Mouse (Mus musculus): ENCODE results near the gene Slc35f4. TPM values are rescaled to one million over a fixed set of nuclear protein-coding genes. Genes with fewer than 3 reads are reported as not detected.
"Not testable (repeated sequence)": the region's sequence is repeated elsewhere in the genome, so short reads cannot be mapped to it uniquely, and the experiment has no call there.

Slc35f4 gene
- polyA plus RNA-seq, 1 experiment from 2014 or later = 23.3 TPM

GRCm38 (mm10) chr14:49278479-49278878 lies 247.4 kb downstream of the Slc35f4 start:
- not testable (repeated sequence) for ATAC-seq; H3K9me3 ChIP-seq (replicated peaks; ENCODE audit: control insufficient read depth, low read length, poor library complexity, severe bottlenecking); H3K4me2 ChIP-seq (ENCODE audit: low read length); H3K27ac ChIP-seq (ENCODE audit: low read length); H3K27me3 ChIP-seq (ENCODE audit: control insufficient read depth, insufficient read depth, low read depth, low read length); H3K4me1 ChIP-seq (ENCODE audit: control insufficient read depth, insufficient read depth, low read length); H3K9ac ChIP-seq (ENCODE audit: low read depth, low read length); H3K4me3 ChIP-seq (ENCODE audit: low read depth, low read length); H3K36me3 ChIP-seq (ENCODE audit: control insufficient read depth, insufficient read depth, low read length)
- WGBS = 93% methylated on average over 9 of the region's 9 CpGs

DNA sequence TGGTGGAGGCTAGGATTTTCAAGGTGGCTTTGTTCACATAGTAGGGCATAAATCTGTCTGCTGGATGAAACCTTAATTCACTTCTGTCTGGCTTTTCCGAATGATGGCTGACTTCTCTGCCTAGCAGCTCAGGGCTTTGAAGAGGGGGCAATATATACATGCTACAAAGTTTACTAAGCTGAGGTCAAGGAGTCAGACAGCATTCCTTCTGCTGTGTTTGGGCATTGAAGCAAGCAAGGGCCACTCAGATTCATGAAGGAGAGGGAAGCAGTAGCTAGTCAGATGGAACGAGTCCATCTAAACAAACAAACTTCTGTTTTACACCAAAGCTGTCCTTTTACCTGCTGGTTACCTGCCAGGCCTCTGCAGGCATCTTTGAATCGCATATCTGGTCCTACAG lies 248.2 kb downstream of the Slc35f4 start:
- no peak overlapping the region for H3K27ac ChIP-seq (ENCODE audit: low read length)
- no peaks in the 10 kb centered on the region for H3K4me1 ChIP-seq (ENCODE audit: control insufficient read depth, insufficient read depth, low read length)
- H3K27me3 ChIP-seq (ENCODE audit: control insufficient read depth, insufficient read depth, low read depth, low read length) = no peaks in the 10 kb centered on the region
- no peaks in the 10 kb centered on the region for H3K9me3 ChIP-seq (replicated peaks; ENCODE audit: control insufficient read depth, low read length, poor library complexity, severe bottlenecking)
- no peak for ATAC-seq
- no peak overlapping the region for H3K9ac ChIP-seq (ENCODE audit: low read depth, low read length)
- no peak overlapping the region for H3K4me3 ChIP-seq (ENCODE audit: low read depth, low read length)
- WGBS = 81% methylated on average over 3 of the region's 3 CpGs
- H3K4me2 ChIP-seq (ENCODE audit: low read length) = no peak overlapping the region
- H3K36me3 ChIP-seq (ENCODE audit: control insufficient read depth, insufficient read depth, low read length) = no peaks in the 10 kb centered on the region

DNA sequence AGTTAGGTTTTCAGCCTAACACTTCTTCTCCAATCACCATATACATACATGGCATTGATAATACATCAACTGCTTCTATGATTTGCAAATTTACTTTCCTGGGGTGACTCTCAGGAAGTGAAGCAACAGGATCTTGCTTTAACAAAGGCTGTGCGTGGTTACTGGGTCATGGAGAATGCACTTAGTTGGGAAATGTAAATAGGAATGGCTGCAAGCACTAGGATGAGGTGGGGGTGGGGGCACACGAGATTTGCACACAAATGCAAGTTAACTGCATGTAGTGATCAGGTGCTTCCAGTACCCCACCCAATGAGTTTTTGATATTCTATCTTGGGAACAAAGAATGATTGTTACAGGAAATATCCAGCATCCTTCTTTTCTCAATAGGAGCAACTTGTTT lies 250.5 kb downstream of the Slc35f4 start:
- Histone ChIP-seq H3K4me1 (ENCODE audit: control insufficient read depth, insufficient read depth, low read length) (no peaks in the 10 kb centered on the region), H3K27ac (ENCODE audit: low read length) (no peak overlapping the region), H3K27me3 (ENCODE audit: control insufficient read depth, insufficient read depth, low read depth, low read length) (no peaks in the 10 kb centered on the region), H3K9ac (ENCODE audit: low read depth, low read length) (no peak overlapping the region), H3K36me3 (ENCODE audit: control insufficient read depth, insufficient read depth, low read length) (no peaks in the 10 kb centered on the region), H3K4me3 (ENCODE audit: low read depth, low read length) (no peak overlapping the region), H3K4me2 (ENCODE audit: low read length) (no peak overlapping the region), H3K9me3 (replicated peaks; ENCODE audit: control insufficient read depth, low read length, poor library complexity, severe bottlenecking) (no peaks in the 10 kb centered on the region)
- 30% methylated on average over 2 of the region's 2 CpGs for WGBS
- no peak for ATAC-seq

DNA sequence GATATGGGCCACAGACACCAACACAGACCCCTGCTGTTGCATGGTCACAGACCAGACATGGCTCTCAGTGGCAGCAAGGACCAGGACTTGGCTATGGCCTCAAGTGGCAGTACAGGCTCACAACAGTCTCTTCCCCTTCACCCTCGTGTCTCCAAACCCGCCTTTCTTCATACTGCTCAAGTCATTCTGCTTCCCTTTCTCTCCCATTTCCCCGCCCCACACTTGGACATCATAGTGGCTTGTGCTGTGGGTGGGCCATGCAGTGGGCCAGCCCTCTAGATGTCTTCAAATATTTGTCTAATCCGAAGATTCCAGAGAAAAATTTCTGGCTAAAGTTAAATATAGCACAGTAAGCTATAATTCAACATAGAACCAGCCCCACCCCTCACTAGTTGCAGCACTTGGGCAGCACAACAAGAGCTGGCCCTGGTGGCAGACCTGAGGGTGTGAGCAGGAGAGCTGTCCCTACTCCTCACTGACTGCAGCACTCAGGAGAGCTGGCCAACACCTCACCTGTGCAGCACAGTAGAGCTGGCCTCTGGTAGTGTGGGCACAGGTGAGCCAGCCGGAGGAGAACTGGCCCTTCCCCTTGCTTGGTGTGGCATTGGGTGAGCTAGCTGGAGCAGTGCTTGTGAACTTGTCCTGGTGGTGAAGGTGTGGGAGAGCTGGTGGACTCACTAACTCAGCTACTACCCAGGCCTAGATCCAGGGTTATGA lies 260.4 kb downstream of the Slc35f4 start:
- H3K27me3 ChIP-seq (ENCODE audit: control insufficient read depth, insufficient read depth, low read depth, low read length) = no peaks in the 10 kb centered on the region
- H3K4me2 ChIP-seq (ENCODE audit: low read length) = no peak overlapping the region
- ATAC-seq = no peak
- no peaks in the 10 kb centered on the region for H3K9me3 ChIP-seq (replicated peaks; ENCODE audit: control insufficient read depth, low read length, poor library complexity, severe bottlenecking)
- no peak overlapping the region for H3K9ac ChIP-seq (ENCODE audit: low read depth, low read length)
- H3K4me1 ChIP-seq (ENCODE audit: control insufficient read depth, insufficient read depth, low read length) = no peaks in the 10 kb centered on the region
- no peak overlapping the region for H3K27ac ChIP-seq (ENCODE audit: low read length)
- 87% methylated on average over 5 of the region's 5 CpGs for WGBS
- H3K36me3 ChIP-seq (ENCODE audit: control insufficient read depth, insufficient read depth, low read length) = no peaks in the 10 kb centered on the region
- no peak overlapping the region for H3K4me3 ChIP-seq (ENCODE audit: low read depth, low read length)

Small RNAs within 50 kb of the gene (microRNA-seq; reads per million reads assigned to microRNA genes)
- not detected for gene Gm22949
